Mouse (Mus musculus) heart, adult 2 months (tissue): ENCODE measurements around the gene Mageh1.
"Not testable (repeated sequence)": the region's sequence is repeated elsewhere in the genome, so short reads cannot be mapped to it uniquely, and the experiment has no call there.

Experiments
- CTCF ChIP-seq: fragments of 200-600 bp; IDR thresholded peaks from 2 replicates; pipeline ENCODE4 v1.8.1; 2022; ENCODE audit warnings: antibody characterized with exemption, mild to moderate bottlenecking, moderate library complexity
- POLR2A ChIP-seq: fragments of 200-500 bp; IDR thresholded peaks from 2 replicates; pipeline ENCODE4 v1.6.1; 2011; ENCODE audit warnings: mild to moderate bottlenecking, low read depth, low read length, control low read depth; ENCODE audit not compliant: insufficient read depth

DNA sequence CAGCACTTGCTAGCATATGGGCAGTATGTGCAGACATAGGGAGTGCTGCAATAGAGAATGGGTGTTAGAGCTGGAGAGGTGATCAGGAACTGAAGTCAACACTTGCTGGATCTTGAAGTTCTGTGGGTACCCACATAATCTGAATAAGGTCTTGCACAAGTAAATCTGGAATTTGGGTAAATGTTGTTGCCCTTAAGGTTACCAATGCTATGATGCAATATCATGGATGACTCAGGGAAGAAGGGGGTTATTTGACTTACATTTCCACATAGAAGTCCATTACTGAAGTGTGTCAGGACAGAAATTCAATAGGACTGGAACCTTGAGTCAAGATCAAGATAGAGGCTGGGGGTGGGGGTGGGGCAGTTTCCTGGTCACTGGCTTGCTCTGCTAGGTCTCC, 47.5 kb downstream of the Mageh1 start:
- not testable (repeated sequence) for TF ChIP-seq CTCF, POLR2A
